Mouse (Mus musculus) heart, adult 2 months (tissue): ENCODE results near the gene Tmem160. TPM values are rescaled to one million over a fixed set of nuclear protein-coding genes. Genes with fewer than 3 reads are reported as not detected.

Experiments
- DNase-seq, 2 experiments: peaks; one replicate each; pipeline ENCODE4 v3.0.0; 2021
- H3K27ac ChIP-seq: fragments of 200-600 bp; 2 replicates; pipeline ENCODE4 v1.8.1; 2022
- H3K27me3 ChIP-seq: fragments of 200-500 bp; 2 replicates; pipeline ENCODE4 v1.6.1; 2012; ENCODE audit warnings: mild to moderate bottlenecking, low read length, inconsistent platforms, mixed read lengths; ENCODE audit not compliant: control insufficient read depth, insufficient read depth
- H3K36me3 ChIP-seq: fragments of 200-500 bp; 2 replicates; pipeline ENCODE4 v1.6.1; 2012; ENCODE audit warnings: low read length, inconsistent platforms; ENCODE audit not compliant: control insufficient read depth, insufficient read depth
- H3K4me1 ChIP-seq: fragments of 200-500 bp; 2 replicates; pipeline ENCODE4 v1.6.1; 2011; ENCODE audit warnings: low read length; ENCODE audit not compliant: control insufficient read depth, insufficient read depth
- H3K4me3 ChIP-seq: fragments of 200-600 bp; 2 replicates; pipeline ENCODE4 v1.8.1; 2022
- H3K79me2 ChIP-seq: fragments of 200-500 bp; replicated peaks from 2 replicates; pipeline ENCODE4 v1.6.1; 2012; ENCODE audit warnings: mild to moderate bottlenecking, inconsistent platforms, low read length, moderate library complexity, mixed read lengths; ENCODE audit not compliant: control insufficient read depth, insufficient read depth
- H3K9ac ChIP-seq: fragments of 200-500 bp; 2 replicates; pipeline ENCODE4 v1.6.1; 2012; ENCODE audit warnings: low read depth, mild to moderate bottlenecking, control low read depth, inconsistent platforms, low read length, mixed read lengths
- CTCF ChIP-seq: fragments of 200-600 bp; IDR thresholded peaks from 2 replicates; pipeline ENCODE4 v1.8.1; 2022; ENCODE audit warnings: antibody characterized with exemption, mild to moderate bottlenecking, moderate library complexity
- EP300 ChIP-seq: fragments of 200-500 bp; IDR thresholded peaks from 2 replicates; pipeline ENCODE4 v1.6.1; 2011; ENCODE audit warnings: low read depth, low read length, control low read depth; ENCODE audit not compliant: insufficient read depth
- POLR2A ChIP-seq: fragments of 200-500 bp; IDR thresholded peaks from 2 replicates; pipeline ENCODE4 v1.6.1; 2011; ENCODE audit warnings: mild to moderate bottlenecking, low read depth, low read length, control low read depth; ENCODE audit not compliant: insufficient read depth
- WGBS: fragments of 180-500 bp; shearing (Covaris S2); methylation state at CpG from one replicate; pipeline ENCODE4 v1.1.7; 2018; 5-methylcytosine and 5-hydroxymethylcytosine counted together
- intact Hi-C: fragments of 180-260 bp; cut with DNase I; formaldehyde crosslinking; loops from one replicate; pipeline ENCODE4 v1.15.1; 2025
- polyA plus RNA-seq: library from polyadenylated mRNA; depleted of rRNA; stranded (reverse); fragments of >200 nt; gene quantifications from 2 replicates; pipeline ENCODE4 v1.2.3, GENCODE M21; 2012
- total RNA-seq, 2 experiments: library from RNA; stranded (reverse); gene quantifications; 2 replicates each; pipeline ENCODE4 v1.2.3; 2021

The Tmem160 gene
- total and polyA plus RNA-seq, 3 experiments = 82.9 to 140 (median 88.2) TPM

DNA sequence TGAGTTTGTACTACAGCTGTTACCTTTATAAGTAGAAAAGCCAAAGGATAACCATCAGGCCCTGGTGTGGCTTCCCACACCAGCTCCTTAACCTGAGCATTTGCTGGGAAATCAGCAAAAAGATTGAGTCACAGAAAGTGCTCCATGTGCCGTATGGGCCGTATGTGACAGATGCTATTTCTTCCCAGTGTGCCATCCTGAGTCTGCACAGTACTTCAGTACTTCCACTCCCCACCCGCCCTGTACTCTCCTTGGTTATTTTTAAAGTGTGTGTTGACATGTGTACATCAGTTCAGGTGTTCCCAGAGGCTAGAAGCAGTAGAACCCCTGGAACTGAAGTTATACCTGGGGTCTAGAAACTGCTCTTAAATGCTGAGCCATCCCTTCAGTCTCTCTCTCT is 45.6 kb upstream of the Tmem160 start:
- Histone ChIP-seq H3K27ac (peak overlapping the region; percentile 100; the same call in 1 of the 2 replicates), H3K4me3 (no peak overlapping the region), H3K36me3 (peaks cover 19% of the 10 kb centered on the region), H3K4me1 (peaks cover 25% of the 10 kb centered on the region), H3K79me2 (peaks cover 3% of the 10 kb centered on the region; the same call in 1 of the 2 replicates), H3K27me3 (no peaks in the 10 kb centered on the region), H3K9ac (no peak overlapping the region)
- intact Hi-C loops = loop anchor here (10.0 kb wide), 1 partner anchor 648 kb away; no protein-coding TSS in a partner anchor
- DNase-seq = no peak
- 87% methylated on average over 3 of the region's 3 CpGs for WGBS
- TF ChIP-seq POLR2A (no peak), CTCF (no peak), EP300 (no peak)

DNA sequence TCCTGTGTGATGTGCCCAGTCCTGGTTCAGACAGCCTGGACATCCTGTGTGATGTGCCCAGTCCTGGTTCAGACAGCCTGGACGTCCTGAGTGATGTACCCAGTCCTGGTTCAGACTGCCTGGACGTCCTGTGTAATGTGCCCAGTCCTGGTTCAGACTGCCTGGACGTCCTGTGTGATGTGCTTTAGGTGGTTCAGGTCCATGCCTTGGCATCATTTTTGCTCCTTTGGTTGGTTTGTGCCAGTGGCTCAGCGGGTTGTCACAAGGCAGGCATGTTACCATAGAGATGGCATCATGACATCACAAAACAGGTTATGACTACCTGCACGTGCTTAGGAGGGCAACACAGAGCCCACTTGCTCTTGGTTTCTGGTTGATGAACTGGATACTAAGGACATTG is 41.5 kb upstream of the Tmem160 start:
- Histone ChIP-seq H3K27ac (no peak overlapping the region), H3K36me3 (peaks cover 3% of the 10 kb centered on the region; the same call in 1 of the 2 replicates), H3K4me3 (no peak overlapping the region), H3K4me1 (peaks cover 5% of the 10 kb centered on the region), H3K79me2 (peaks cover 3% of the 10 kb centered on the region; the same call in 1 of the 2 replicates), H3K9ac (no peak overlapping the region), H3K27me3 (no peaks in the 10 kb centered on the region)
- intact Hi-C loops = no loop called here
- 84% methylated on average over 5 of the region's 5 CpGs for WGBS
- no peak for TF ChIP-seq EP300
- no peak for TF ChIP-seq CTCF
- TF ChIP-seq POLR2A = no peak
- DNase-seq = no peak

DNA sequence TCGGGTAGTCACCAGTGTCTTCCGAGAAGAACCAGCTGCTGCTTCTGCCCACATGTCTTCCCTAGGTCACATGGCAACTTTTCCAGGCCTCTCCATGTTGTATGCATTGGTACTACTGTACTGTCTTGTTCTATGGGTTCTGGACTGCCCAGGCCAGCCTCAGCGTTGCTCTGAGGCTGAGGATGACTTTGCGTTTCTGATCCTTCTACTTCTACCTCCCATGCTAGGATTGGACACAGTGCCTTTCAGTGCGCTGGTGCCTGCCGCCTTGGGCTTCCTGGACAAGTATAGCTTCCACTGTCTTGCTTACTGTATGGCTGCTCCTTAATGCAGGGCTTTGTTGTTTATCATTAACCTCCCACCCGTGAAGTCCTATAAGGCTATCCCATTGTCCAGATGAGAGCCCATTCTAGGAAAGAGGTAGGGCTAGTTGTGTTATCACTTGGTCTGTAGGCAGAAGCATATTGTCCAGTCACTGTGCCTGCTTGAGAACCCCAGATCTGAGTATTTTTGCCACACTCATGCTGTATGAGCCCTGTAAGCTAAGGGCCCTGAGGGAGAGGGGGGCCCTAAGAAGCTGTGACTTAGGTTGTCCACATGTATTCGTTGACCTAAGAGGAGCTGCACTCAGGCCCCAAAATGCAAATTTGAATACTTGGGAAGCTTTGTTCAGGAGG is 40.2 kb upstream of the Tmem160 start:
- TF ChIP-seq POLR2A (no peak), EP300 (no peak), CTCF (no peak)
- no peaks in the 10 kb centered on the region for H3K27me3 ChIP-seq
- no peak overlapping the region for H3K4me3 ChIP-seq
- H3K36me3 ChIP-seq = peaks cover 2% of the 10 kb centered on the region; the same call in 1 of the 2 replicates
- no peak overlapping the region for H3K9ac ChIP-seq
- H3K27ac ChIP-seq = no peak overlapping the region
- intact Hi-C loops = no loop called here
- WGBS = 82% methylated on average over 8 of the region's 8 CpGs
- DNase-seq = no peak
- H3K4me1 ChIP-seq = peaks cover 9% of the 10 kb centered on the region
- H3K79me2 ChIP-seq = peaks cover 3% of the 10 kb centered on the region; the same call in 1 of the 2 replicates

DNA sequence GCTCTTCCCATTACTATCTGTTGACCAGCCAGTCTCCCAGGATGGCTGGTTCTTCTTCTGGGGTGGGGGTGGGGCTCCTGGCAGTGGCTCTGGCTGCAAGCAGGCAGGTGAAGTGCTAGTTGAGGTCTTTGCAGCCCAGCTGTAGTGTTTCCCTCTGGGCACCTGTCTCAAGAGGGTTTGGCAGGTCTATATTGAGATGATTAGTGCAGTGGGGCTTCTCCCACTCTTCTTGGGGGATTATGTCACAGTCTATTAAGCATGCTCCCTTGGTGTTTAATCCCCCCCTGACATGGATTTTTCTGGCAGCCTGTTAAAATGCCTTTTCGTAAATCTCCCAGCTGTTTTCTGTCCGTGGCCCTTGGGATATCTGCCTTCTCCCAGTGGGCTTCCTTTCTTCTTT is 39.6 kb upstream of the Tmem160 start:
- intact Hi-C loops = no loop called here
- 73% methylated on average over 2 of the region's 2 CpGs for WGBS
- peaks cover 3% of the 10 kb centered on the region; the same call in 1 of the 2 replicates for H3K79me2 ChIP-seq
- H3K9ac ChIP-seq = no peak overlapping the region
- H3K27ac ChIP-seq = no peak overlapping the region
- H3K27me3 ChIP-seq = no peaks in the 10 kb centered on the region
- DNase-seq = no peak
- H3K4me1 ChIP-seq = peaks cover 9% of the 10 kb centered on the region
- no peak for TF ChIP-seq EP300
- no peak for TF ChIP-seq POLR2A
- TF ChIP-seq CTCF = no peak
- peaks cover 6% of the 10 kb centered on the region; the same call in 1 of the 2 replicates for H3K36me3 ChIP-seq
- no peak overlapping the region for H3K4me3 ChIP-seq

DNA sequence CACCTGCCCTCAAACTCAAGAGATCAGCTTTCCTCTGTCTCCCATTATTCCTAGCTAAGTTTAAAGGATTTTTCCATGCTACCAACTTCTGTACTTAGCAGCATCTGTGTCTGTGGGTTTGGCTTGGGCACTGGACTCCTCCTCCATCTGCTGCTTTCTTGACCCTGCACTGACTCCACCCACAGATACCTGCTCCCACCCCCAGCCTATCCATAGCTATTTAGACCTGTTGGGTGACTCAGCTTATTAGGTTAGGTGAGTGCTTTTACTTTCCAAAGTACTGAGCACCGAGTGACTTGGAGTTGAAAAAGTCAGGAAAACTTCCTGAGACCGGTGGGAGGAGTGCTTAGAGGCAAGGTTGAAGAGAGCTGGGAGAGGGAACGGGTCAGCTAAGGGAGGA is 37.2 kb upstream of the Tmem160 start:
- Histone ChIP-seq H3K79me2 (peaks cover 3% of the 10 kb centered on the region; the same call in 1 of the 2 replicates), H3K36me3 (peaks cover 8% of the 10 kb centered on the region; the same call in 1 of the 2 replicates), H3K27ac (no peak overlapping the region), H3K9ac (no peak overlapping the region), H3K4me1 (peaks cover 9% of the 10 kb centered on the region), H3K27me3 (no peaks in the 10 kb centered on the region), H3K4me3 (no peak overlapping the region)
- TF ChIP-seq CTCF = no peak
- TF ChIP-seq EP300 = no peak
- no peak for TF ChIP-seq POLR2A
- intact Hi-C loops = no loop called here
- WGBS = 65% methylated on average over 3 of the region's 3 CpGs
- DNase-seq = peak in 1 of 2 experiments; percentile 14

DNA sequence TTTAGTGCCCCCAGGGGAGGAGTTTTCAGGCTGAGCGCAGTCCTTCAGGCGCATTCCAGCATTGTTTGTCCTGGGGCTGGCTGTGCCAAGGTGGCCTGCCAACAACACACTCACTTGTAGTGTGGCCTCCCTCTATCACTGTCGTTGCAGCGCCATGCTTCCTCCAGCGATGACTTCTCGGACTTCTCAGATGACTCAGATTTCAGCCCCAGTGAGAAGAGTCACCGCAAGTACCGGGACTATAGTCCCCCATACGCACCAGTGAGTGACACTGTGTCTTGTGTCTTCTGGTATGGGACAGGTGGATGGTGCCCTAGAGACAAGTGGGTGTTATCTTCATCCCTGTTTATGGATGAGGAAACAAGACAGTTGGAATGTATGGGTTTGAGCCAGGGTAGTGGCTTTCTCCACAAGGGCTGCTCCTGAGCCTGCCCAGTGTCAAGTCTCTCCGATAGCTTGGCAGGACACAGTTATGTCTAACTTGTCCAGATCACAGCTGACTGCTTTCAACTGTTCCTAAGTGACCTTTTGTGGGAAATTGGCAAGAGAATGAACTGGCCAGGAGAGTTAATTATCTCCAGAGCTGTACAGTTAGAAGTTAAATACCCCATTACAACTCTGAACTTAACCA is 35.3 kb upstream of the Tmem160 start:
- Histone ChIP-seq H3K79me2 (no peaks in the 10 kb centered on the region), H3K9ac (no peak overlapping the region), H3K27me3 (no peaks in the 10 kb centered on the region), H3K36me3 (peaks cover 8% of the 10 kb centered on the region; the same call in 1 of the 2 replicates), H3K27ac (peak overlapping the region; percentile 74), H3K4me1 (peaks cover 9% of the 10 kb centered on the region), H3K4me3 (peak overlapping the region; percentile 22; the same call in 1 of the 2 replicates)
- 41% methylated on average over 10 of the region's 10 CpGs for WGBS
- intact Hi-C loops = no loop called here
- TF ChIP-seq POLR2A = 0 out of 2 replicates have a peak, but pooled peaks have one; percentile 24
- peak; percentile 67; the same call in 1 of the 2 replicates for TF ChIP-seq EP300
- no peak for TF ChIP-seq CTCF
- DNase-seq = peak; percentile 64 to 72
